Comparison of ENCODE assay signal across 8 mouse cellular contexts in genomic region chr1:80637214-80637705, GRCm38 (mm10).
DNase-seq lines count a peak whose midpoint lies in the region; ATAC-seq lines count a peak whose summit lies in the region.

No protein-coding gene starts in this region.

- no peaks in the 10 kb centered on the region for H3K4me1 ChIP-seq in heart, embryonic 14.5 days (ENCODE audit: control insufficient read depth in 2 of 2, insufficient read depth in 2 of 2, low read length in 2 of 2)
- H3K4me1 ChIP-seq in hindbrain, embryonic 13.5 days (replicated peaks) = no peaks in the 10 kb centered on the region

- 66% methylated on average over 4 of the region's 4 CpGs for WGBS in heart, embryonic 14.5 days
- WGBS in hindbrain, embryonic 13.5 days = 82% methylated on average over 4 of the region's 4 CpGs

- no peak overlapping the region for H3K4me2 ChIP-seq in heart, embryonic 14.5 days (ENCODE audit: low read length)
- H3K4me2 ChIP-seq in hindbrain, embryonic 13.5 days = no peak overlapping the region

- no peak for ATAC-seq in heart, embryonic 14.5 days (ENCODE audit: insufficient number of reproducible peaks, insufficient read depth, low FRiP score, low read depth)
- peak; percentile 60 for ATAC-seq in neutrophil, adult 5-6 weeks (ENCODE audit: extremely low read depth, insufficient number of reproducible peaks, low FRiP score, poor library complexity, severe bottlenecking)
- ATAC-seq in hindbrain, embryonic 13.5 days (ENCODE audit: low FRiP score) = no peak

- H3K9me3 ChIP-seq in heart, embryonic 14.5 days (ENCODE audit: control insufficient read depth, low read length) = 0 out of 2 replicates have a peak, but pooled peaks cover 2% of the 10 kb centered on the region
- no peaks in the 10 kb centered on the region for H3K9me3 ChIP-seq in hindbrain, embryonic 13.5 days

- peak; percentile 36 to 56 for DNase-seq in spleen, adult 18-20 months
- DNase-seq in spleen, adult 12 weeks (ENCODE audit: low spot score) = no peak
- peak; percentile 6 for DNase-seq in cerebellum, adult 9-10 months
- peak; percentile 63 to 66 for DNase-seq in layer of hippocampus, postnatal 36 days
- DNase-seq in adipocyte (ENCODE audit: low spot score) = no peak

- H3K9ac ChIP-seq in heart, embryonic 14.5 days (ENCODE audit: low read length) = no peak overlapping the region
- no peak overlapping the region for H3K9ac ChIP-seq in hindbrain, embryonic 13.5 days

- H3K4me3 ChIP-seq in heart, embryonic 14.5 days (ENCODE audit: control insufficient read depth in 1 of 2, insufficient read depth in 1 of 2, low read depth in 1 of 2, low read length in 2 of 2) = no peak overlapping the region
- H3K4me3 ChIP-seq in hindbrain, embryonic 13.5 days = no peak overlapping the region

- no peaks in the 10 kb centered on the region for H3K36me3 ChIP-seq in heart, embryonic 14.5 days (ENCODE audit: control insufficient read depth, insufficient read depth, low read length)
- no peaks in the 10 kb centered on the region for H3K36me3 ChIP-seq in hindbrain, embryonic 13.5 days

- H3K27me3 ChIP-seq in heart, embryonic 14.5 days (ENCODE audit: control insufficient read depth, insufficient read depth, low read length) = no peaks in the 10 kb centered on the region
- no peaks in the 10 kb centered on the region for H3K27me3 ChIP-seq in hindbrain, embryonic 13.5 days

- peak overlapping the region; percentile 24 to 48; a peak in 2 of 4 replicates for H3K27ac ChIP-seq in heart, embryonic 14.5 days (replicated peaks in 1 of 2; ENCODE audit: control insufficient read depth in 1 of 2, insufficient read depth in 1 of 2, low read depth in 2 of 2, low read length in 2 of 2)
- H3K27ac ChIP-seq in hindbrain, embryonic 13.5 days = no peak overlapping the region

Comparison
In these comparisons a context has a peak if more than half of its experiments do, and no peak if none do; other contexts are left out.
1. DNase-seq: peak in spleen, adult 18-20 months (2 of 2), cerebellum, adult 9-10 months (single experiment) and layer of hippocampus, postnatal 36 days (2 of 2); none in spleen, adult 12 weeks (single experiment) and adipocyte (single experiment).